Mouse (Mus musculus) CH12.LX (cell line): ENCODE measurements at regions not wholly inside any gene's neighbourhood (a gene's known extent, or its start where the extent isn't known, plus 50 kb on each side); places are given as distances from the start of the nearest gene placed in this dataset.

Source experiments
- BHLHE40 ChIP-seq: IDR thresholded peaks from 2 replicates; pipeline ENCODE4 v1.6.1; 2011; ENCODE audit warnings: mild to moderate bottlenecking, low read depth, low read length, improper control_type of control experiment
- CHD1 ChIP-seq: IDR thresholded peaks from 2 replicates; pipeline ENCODE4 v1.6.1; 2012; ENCODE audit warnings: low read depth, low read length, improper control_type of control experiment, inconsistent platforms
- CTCF ChIP-seq, 2 experiments: IDR thresholded peaks in 1 of 2; conservative IDR thresholded peaks in 1 of 2; 2 replicates each; pipeline ENCODE4 v1.5.1; 2011 to 2012; ENCODE audit warnings: low read depth in 2 of 2, low read length in 2 of 2, improper control_type of control experiment in 1 of 2, inconsistent platforms in 1 of 2, mild to moderate bottlenecking in 1 of 2, moderate library complexity in 1 of 2
- EP300 ChIP-seq: IDR thresholded peaks from 2 replicates; pipeline ENCODE4 v1.6.1; 2011; ENCODE audit warnings: low read length, improper control_type of control experiment
- ETS1 ChIP-seq: conservative IDR thresholded peaks from 2 replicates; pipeline ENCODE4 v1.6.1; 2012; ENCODE audit warnings: low read depth, mild to moderate bottlenecking, inconsistent platforms, low read length, improper control_type of control experiment, moderate library complexity
- MAX ChIP-seq: IDR thresholded peaks from 2 replicates; pipeline ENCODE4 v1.6.1; 2011; ENCODE audit warnings: low read length, improper control_type of control experiment
- MYC ChIP-seq: IDR thresholded peaks from 2 replicates; pipeline ENCODE4 v1.6.1; 2011; ENCODE audit warnings: low read depth, mild to moderate bottlenecking, improper control_type of control experiment, low read length
- POLR2A ChIP-seq: IDR thresholded peaks from 2 replicates; pipeline ENCODE4 v1.6.1; 2011; ENCODE audit warnings: low read depth, mild to moderate bottlenecking, improper control_type of control experiment, low read length
- RAD21 ChIP-seq: IDR thresholded peaks from 2 replicates; pipeline ENCODE4 v1.6.1; 2011; ENCODE audit warnings: low read depth, mild to moderate bottlenecking, low read length, improper control_type of control experiment, moderate library complexity
- SIN3A ChIP-seq: IDR thresholded peaks from 2 replicates; pipeline ENCODE4 v1.6.1; 2012; ENCODE audit warnings: low read length, improper control_type of control experiment, inconsistent platforms
- USF2 ChIP-seq: conservative IDR thresholded peaks from 2 replicates; pipeline ENCODE4 v1.6.1; 2011; ENCODE audit warnings: low read depth, low read length, improper control_type of control experiment
- ZKSCAN1 ChIP-seq: IDR thresholded peaks from 2 replicates; pipeline ENCODE4 v1.6.1; 2012; ENCODE audit warnings: low read depth, inconsistent platforms, low read length, improper control_type of control experiment, borderline replicate concordance
- ZMIZ1 ChIP-seq: IDR thresholded peaks from 2 replicates; pipeline ENCODE4 v1.6.1; 2012; ENCODE audit warnings: low read depth, mild to moderate bottlenecking, inconsistent platforms, low read length, improper control_type of control experiment
- ZNF384 ChIP-seq: IDR thresholded peaks from 2 replicates; pipeline ENCODE4 v1.6.1; 2012; ENCODE audit warnings: low read depth, low read length, improper control_type of control experiment, inconsistent platforms

GRCm38 (mm10) chr17:55298852-55299251 lies 146.3 kb upstream of the St6gal2 start:
- no peak for TF ChIP-seq ZMIZ1
- TF ChIP-seq MYC: no peak
- no peak for TF ChIP-seq USF2
- TF ChIP-seq ETS1: no peak
- TF ChIP-seq CTCF (conservative IDR thresholded peaks at IDR 0.05 in 1 of 2, IDR thresholded peaks at IDR 0.05 in 1 of 2; ENCODE audit: low read depth in 2 of 2, low read length in 2 of 2): no peak
- no peak for TF ChIP-seq BHLHE40
- no peak for TF ChIP-seq MAX
- TF ChIP-seq SIN3A: no peak
- TF ChIP-seq ZKSCAN1: no peak
- TF ChIP-seq RAD21: no peak
- TF ChIP-seq ZNF384: no peak
- TF ChIP-seq CHD1: no peak
- TF ChIP-seq POLR2A: no peak
- no peak for TF ChIP-seq EP300
